Mouse (Mus musculus): Measurements from ENCODE around the gene Meltf. TPM values are rescaled to one million over a fixed set of nuclear protein-coding genes. Genes with fewer than 3 reads are reported as not detected.

Meltf gene
- total RNA-seq, 2 experiments from 2014 or later: 0.12 to 0.15 TPM

GRCm38 (mm10) chr16:31896971-31897774, 18.6 kb downstream of the Meltf start:
- DNase-seq: no peak

- peak; percentile 66 to 69 for DNase-seq
Measured at GRCm38 (mm10) chr16:31898546-31899326, 20.1 kb downstream of the Meltf start.

GRCm38 (mm10) chr16:31901886-31902285, 23.3 kb downstream of the Meltf start:
- no peak for DNase-seq

GRCm38 (mm10) chr16:31903239-31903638, 24.6 kb downstream of the Meltf start:
- no peak for DNase-seq

- no peak for DNase-seq
Measured at GRCm38 (mm10) chr16:31905331-31905730, 26.7 kb downstream of the Meltf start.

- DNase-seq: no peak
Measured at GRCm38 (mm10) chr16:31905891-31906825, 27.5 kb downstream of the Meltf start.

GRCm38 (mm10) chr16:31906896-31907295, 28.3 kb downstream of the Meltf start:
- DNase-seq: no peak

- no peak for DNase-seq
Measured at GRCm38 (mm10) chr16:31908959-31909358, 30.3 kb downstream of the Meltf start.

GRCm38 (mm10) chr16:31910281-31910847, 31.8 kb downstream of the Meltf start:
- no peak for DNase-seq

GRCm38 (mm10) chr16:31917776-31918175, 39.2 kb downstream of the Meltf start:
- DNase-seq: no peak

GRCm38 (mm10) chr16:31918248-31918724, 39.7 kb downstream of the Meltf start:
- DNase-seq: peak; percentile 81 to 82

- no peak for DNase-seq
Measured at GRCm38 (mm10) chr16:31924368-31924767, 45.8 kb downstream of the Meltf start.

- no peak for DNase-seq
Measured at GRCm38 (mm10) chr16:31926091-31926490, 47.5 kb downstream of the Meltf start.

GRCm38 (mm10) chr16:31926547-31927182, 48.1 kb downstream of the Meltf start:
- DNase-seq: no peak

GRCm38 (mm10) chr16:31927412-31927811, 48.8 kb downstream of the Meltf start:
- no peak for DNase-seq

GRCm38 (mm10) chr16:31931330-31931729, 52.7 kb downstream of the Meltf start:
- no peak for DNase-seq

GRCm38 (mm10) chr16:31932255-31932654, 53.6 kb downstream of the Meltf start:
- no peak for DNase-seq

GRCm38 (mm10) chr16:31932840-31933697, 54.5 kb downstream of the Meltf start:
- peak; percentile 88 to 92 for DNase-seq

GRCm38 (mm10) chr16:31933751-31934549, 55.3 kb downstream of the Meltf start, which contains the start of gene Pigz:
TSS of gene Pigz (plus strand) at chr16:31933851.
- peak in 1 of 2 experiments; percentile 52 for DNase-seq

Data from layer of hippocampus, postnatal 36 days (tissue).